Mouse (Mus musculus): ENCODE results near the gene Chkb.
"Not testable (repeated sequence)": the region's sequence is repeated elsewhere in the genome, so short reads cannot be mapped to it uniquely, and the experiment has no call there.

Gene Chkb

GRCm38 (mm10) chr15:89453865-89454478, 24.3 kb upstream of the Chkb start, which contains the start of gene Mapk8ip2:
TSS of gene Mapk8ip2 (plus strand) at chr15:89453913.
- no peak for DNase-seq (ENCODE audit: low spot score in 2 of 2)

- peak; percentile 45 to 58 for DNase-seq (ENCODE audit: low spot score in 2 of 2)
These were observed 23.5 kb upstream of the Chkb start for GRCm38 (mm10) chr15:89452906-89453864.

GRCm38 (mm10) chr15:89442486-89443070, 12.9 kb upstream of the Chkb start:
- no peak for DNase-seq (ENCODE audit: low spot score in 2 of 2)

- no peak for DNase-seq (ENCODE audit: low spot score in 2 of 2)
These were observed 6.2 kb upstream of the Chkb start for GRCm38 (mm10) chr15:89435878-89436277.

- DNase-seq (ENCODE audit: low spot score in 2 of 2), result no peak
These were observed 4.4 kb upstream of the Chkb start for GRCm38 (mm10) chr15:89434136-89434535.

- no peak for DNase-seq (ENCODE audit: low spot score in 2 of 2)
These were observed 3.2 kb upstream of the Chkb start for GRCm38 (mm10) chr15:89432946-89433345.

GRCm38 (mm10) chr15:89431806-89432205, 2.1 kb upstream of the Chkb start:
- no peak for DNase-seq (ENCODE audit: low spot score in 2 of 2)

GRCm38 (mm10) chr15:89431271-89431670, 1.6 kb upstream of the Chkb start:
- DNase-seq (ENCODE audit: low spot score in 2 of 2), result no peak

- DNase-seq (ENCODE audit: low spot score in 2 of 2), result not testable (repeated sequence)
These were observed 1.1 kb upstream of the Chkb start for GRCm38 (mm10) chr15:89430771-89431170.

- DNase-seq (ENCODE audit: low spot score in 2 of 2), result no peak
These were observed 633 bp upstream of the Chkb start for GRCm38 (mm10) chr15:89430341-89430740.

GRCm38 (mm10) chr15:89428821-89429351, 822 bp downstream of the Chkb start:
- DNase-seq (ENCODE audit: low spot score in 2 of 2), result no peak

GRCm38 (mm10) chr15:89428136-89428790, 1.4 kb downstream of the Chkb start:
- DNase-seq (ENCODE audit: low spot score in 2 of 2), result no peak

GRCm38 (mm10) chr15:89426716-89427115, 3.0 kb downstream of the Chkb start:
- DNase-seq (ENCODE audit: low spot score in 2 of 2), result no peak

- peak in 1 of 2 experiments; percentile 15 for DNase-seq (ENCODE audit: low spot score in 2 of 2)
These were observed 4.0 kb downstream of the Chkb start, which contains the start of gene Cpt1b for GRCm38 (mm10) chr15:89425711-89426121. TSS of gene Cpt1b (minus strand) at chr15:89425863.

GRCm38 (mm10) chr15:89424621-89425020, 5.1 kb downstream of the Chkb start:
- DNase-seq (ENCODE audit: low spot score in 2 of 2), result no peak

- no peak for DNase-seq (ENCODE audit: low spot score in 2 of 2)
These were observed 7.8 kb downstream of the Chkb start for GRCm38 (mm10) chr15:89421938-89422337.

GRCm38 (mm10) chr15:89415282-89415681, 14.4 kb downstream of the Chkb start:
- DNase-seq (ENCODE audit: low spot score in 2 of 2), result no peak

- DNase-seq (ENCODE audit: low spot score in 2 of 2), result no peak
These were observed 19.6 kb downstream of the Chkb start, which contains the start of gene Syce3 for GRCm38 (mm10) chr15:89410118-89410517. TSS of gene Syce3 (minus strand) at chr15:89410503.

- no peak for DNase-seq (ENCODE audit: low spot score in 2 of 2)
These were observed 23.0 kb downstream of the Chkb start for GRCm38 (mm10) chr15:89406691-89407090.

GRCm38 (mm10) chr15:89404831-89405623, 24.7 kb downstream of the Chkb start:
- DNase-seq (ENCODE audit: low spot score in 2 of 2), result no peak

- DNase-seq (ENCODE audit: low spot score in 2 of 2), result no peak
These were observed 27.2 kb downstream of the Chkb start for GRCm38 (mm10) chr15:89402471-89402870.
